Mouse (Mus musculus) stomach, embryonic 16.5 days (tissue): ENCODE results near the gene Fras1. TPM values are rescaled to one million over a fixed set of nuclear protein-coding genes. Genes with fewer than 3 reads are reported as not detected.

Experiments
- ATAC-seq: fragments of 200-750 bp; cut with Nextera tagmentation; 2 replicates; pipeline ENCODE4 v1.8.0; 2017; ENCODE audit warnings: moderate number of reproducible peaks, moderate TSS enrichment; ENCODE audit not compliant: insufficient read depth, low FRiP score
- H3K27ac ChIP-seq: fragments of 300-500 bp; sonication (generic); 2 replicates; pipeline ENCODE4 v1.5.1; 2014; ENCODE audit warnings: low read length
- H3K27me3 ChIP-seq: fragments of 300-500 bp; sonication (generic); 2 replicates; pipeline ENCODE4 v1.6.1; 2014; ENCODE audit warnings: low read length, control low read depth, mixed read lengths; ENCODE audit not compliant: control insufficient read depth, insufficient read depth
- H3K36me3 ChIP-seq: fragments of 300-500 bp; sonication (generic); 2 replicates; pipeline ENCODE4 v1.6.1; 2014; ENCODE audit warnings: low read length; ENCODE audit not compliant: control insufficient read depth, insufficient read depth
- H3K4me1 ChIP-seq: fragments of 300-500 bp; sonication (generic); 2 replicates; pipeline ENCODE4 v1.6.1; 2014; ENCODE audit warnings: low read length, control low read depth, mixed read lengths; ENCODE audit not compliant: control insufficient read depth, insufficient read depth
- H3K4me2 ChIP-seq: fragments of 300-500 bp; sonication (generic); 2 replicates; pipeline ENCODE4 v1.6.1; 2014; ENCODE audit warnings: low read depth, low read length, mixed read lengths
- H3K4me3 ChIP-seq: fragments of 300-500 bp; sonication (generic); replicated peaks from 2 replicates; pipeline ENCODE4 v1.5.1; 2014; ENCODE audit warnings: mild to moderate bottlenecking, low read length
- H3K9ac ChIP-seq: fragments of 300-500 bp; sonication (generic); 2 replicates; pipeline ENCODE4 v1.6.1; 2014; ENCODE audit warnings: low read length
- H3K9me3 ChIP-seq: fragments of 300-500 bp; sonication (generic); replicated peaks from 2 replicates; pipeline ENCODE4 v1.6.1; 2016; ENCODE audit warnings: low read length, control low read depth; ENCODE audit not compliant: control insufficient read depth
- WGBS: fragments of 180-500 bp; shearing (Covaris S2); extraction: QIAGEN DNeasy Blood & Tissue Kit; methylation state at CpG from one replicate; pipeline ENCODE4 v1.1.7; 2014; 5-methylcytosine and 5-hydroxymethylcytosine counted together
- polyA plus RNA-seq: library from polyadenylated mRNA; unstranded; fragments of >200 nt; fragmentation: Nextera tagmentation; extraction: Ambion mirVana; gene quantifications from 2 replicates; pipeline ENCODE4 v1.2.1, GENCODE M21; 2015

Gene Fras1
- polyA plus RNA-seq, 1 experiment from 2014 or later, result 18.3 TPM

GRCm38 (mm10) chr5:96391086-96391485 is 17.3 kb downstream of the Fras1 start:
- H3K4me3 ChIP-seq, result no peak overlapping the region
- H3K27me3 ChIP-seq, result no peaks in the 10 kb centered on the region
- no peak overlapping the region for H3K27ac ChIP-seq
- peaks cover 5% of the 10 kb centered on the region; the same call in 1 of the 2 replicates for H3K4me1 ChIP-seq
- ATAC-seq, result no peak
- WGBS, result 84% methylated on average over 4 of the region's 4 CpGs
- H3K4me2 ChIP-seq, result no peak overlapping the region
- H3K36me3 ChIP-seq, result peaks cover 5% of the 10 kb centered on the region; the same call in 1 of the 2 replicates
- H3K9me3 ChIP-seq, result peaks cover 4% of the 10 kb centered on the region; the same call in 1 of the 2 replicates
- H3K9ac ChIP-seq, result no peak overlapping the region

- Histone ChIP-seq H3K27me3 (no peaks in the 10 kb centered on the region), H3K4me1 (peaks cover 14% of the 10 kb centered on the region), H3K36me3 (no peaks in the 10 kb centered on the region), H3K9ac (no peak overlapping the region), H3K27ac (no peak overlapping the region), H3K9me3 (no peaks in the 10 kb centered on the region), H3K4me3 (no peak overlapping the region), H3K4me2 (no peak overlapping the region)
- 77% methylated on average over 4 of the region's 4 CpGs for WGBS
- no peak for ATAC-seq
These were observed 21.2 kb downstream of the Fras1 start for GRCm38 (mm10) chr5:96394947-96395346.

GRCm38 (mm10) chr5:96395786-96396650 is 22.3 kb downstream of the Fras1 start:
- Histone ChIP-seq H3K36me3 (no peaks in the 10 kb centered on the region), H3K9me3 (no peaks in the 10 kb centered on the region), H3K27me3 (no peaks in the 10 kb centered on the region), H3K9ac (no peak overlapping the region), H3K4me2 (peak overlapping the region; percentile 23; the same call in 1 of the 2 replicates), H3K4me3 (no peak overlapping the region), H3K27ac (peak overlapping the region; percentile 14), H3K4me1 (peaks cover 14% of the 10 kb centered on the region)
- WGBS, result 12% methylated on average over 5 of the region's 5 CpGs
- ATAC-seq, result peak; percentile 82

- WGBS, result 60% methylated on average over 3 of the region's 3 CpGs
- no peak overlapping the region for H3K4me2 ChIP-seq
- H3K9ac ChIP-seq, result no peak overlapping the region
- no peak overlapping the region for H3K27ac ChIP-seq
- no peaks in the 10 kb centered on the region for H3K27me3 ChIP-seq
- H3K4me1 ChIP-seq, result peaks cover 7% of the 10 kb centered on the region
- no peak overlapping the region for H3K4me3 ChIP-seq
- no peaks in the 10 kb centered on the region for H3K9me3 ChIP-seq
- no peaks in the 10 kb centered on the region for H3K36me3 ChIP-seq
- ATAC-seq, result no peak
These were observed 28.8 kb downstream of the Fras1 start for GRCm38 (mm10) chr5:96402555-96402954.

GRCm38 (mm10) chr5:96405139-96405842 is 31.5 kb downstream of the Fras1 start:
- Histone ChIP-seq H3K9me3 (no peaks in the 10 kb centered on the region), H3K36me3 (no peaks in the 10 kb centered on the region), H3K4me2 (no peak overlapping the region), H3K27me3 (no peaks in the 10 kb centered on the region), H3K27ac (no peak overlapping the region), H3K4me1 (peaks cover 3% of the 10 kb centered on the region; the same call in 1 of the 2 replicates), H3K9ac (no peak overlapping the region), H3K4me3 (no peak overlapping the region)
- no peak for ATAC-seq
- 55% methylated on average over 8 of the region's 8 CpGs for WGBS

- Histone ChIP-seq H3K4me1 (peaks cover 9% of the 10 kb centered on the region; the same call in 1 of the 2 replicates), H3K27me3 (no peaks in the 10 kb centered on the region), H3K9ac (no peak overlapping the region), H3K27ac (no peak overlapping the region), H3K4me3 (no peak overlapping the region), H3K4me2 (no peak overlapping the region), H3K9me3 (no peaks in the 10 kb centered on the region), H3K36me3 (no peaks in the 10 kb centered on the region)
- ATAC-seq, result no peak
- WGBS, result 62% methylated on average over 2 of the region's 2 CpGs
These were observed 34.5 kb downstream of the Fras1 start for GRCm38 (mm10) chr5:96408291-96408690.

- H3K27ac ChIP-seq, result peak overlapping the region; percentile 1; the same call in 1 of the 2 replicates
- H3K4me3 ChIP-seq, result no peak overlapping the region
- H3K36me3 ChIP-seq, result no peaks in the 10 kb centered on the region
- H3K9ac ChIP-seq, result no peak overlapping the region
- WGBS, result 45% methylated on average over 11 of the region's 11 CpGs
- H3K4me2 ChIP-seq, result no peak overlapping the region
- no peaks in the 10 kb centered on the region for H3K9me3 ChIP-seq
- no peaks in the 10 kb centered on the region for H3K27me3 ChIP-seq
- peaks cover 6% of the 10 kb centered on the region; the same call in 1 of the 2 replicates for H3K4me1 ChIP-seq
- no peak; the same call in 1 of the 2 replicates for ATAC-seq
These were observed 39.1 kb downstream of the Fras1 start for GRCm38 (mm10) chr5:96412754-96413394.

GRCm38 (mm10) chr5:96417121-96417520 is 43.4 kb downstream of the Fras1 start:
- Histone ChIP-seq H3K36me3 (no peaks in the 10 kb centered on the region), H3K4me3 (no peak overlapping the region), H3K9me3 (no peaks in the 10 kb centered on the region), H3K9ac (no peak overlapping the region), H3K4me2 (no peak overlapping the region), H3K4me1 (0 out of 2 replicates have a peak, but pooled peaks cover 6% of the 10 kb centered on the region), H3K27me3 (no peaks in the 10 kb centered on the region), H3K27ac (no peak overlapping the region)
- WGBS, result 84% methylated on average over 4 of the region's 4 CpGs
- no peak for ATAC-seq
